Mouse (Mus musculus): ENCODE measurements around the gene Smim26. TPM values are rescaled to one million over a fixed set of nuclear protein-coding genes. Genes with fewer than 3 reads are reported as not detected.

Gene Smim26
- polyA plus RNA-seq (2015; fragmentation: Illumina TruSeq; extraction: RNeasy Lipid Tissue Mini Kit (QIAGEN cat#74804); ENCODE audit: insufficient read depth, low replicate concordance): 24.3 TPM

GRCm38 (mm10) chr2:144593951-144594651, at the start of gene Smim26:
Smim26 (plus strand) TSS chr2:144594054.

GRCm38 (mm10) chr2:144550529-144550928, 43.3 kb upstream of the Smim26 start, which contains the start of gene Rbbp9:
Rbbp9 (minus strand) TSS chr2:144550869.

GRCm38 (mm10) chr2:144555820-144556552, 37.9 kb upstream of the Smim26 start, which contains the start of gene Sec23b:
Sec23b (plus strand) TSS chr2:144556229.

GRCm38 (mm10) chr2:144599831-144600687, 6.2 kb downstream of the Smim26 start, which contains the start of gene Dtd1:
Dtd1 (plus strand) TSS chr2:144599897.

Other genes starting within 250 kb of the Smim26 start
- gene Kat14, start 225.1 kb upstream of the Smim26 start, polyA plus RNA-seq (2015; fragmentation: Illumina TruSeq; extraction: RNeasy Lipid Tissue Mini Kit (QIAGEN cat#74804); ENCODE audit: insufficient read depth, low replicate concordance): 21.7 TPM
- 5.3 TPM for gene Pet117, start 225.1 kb upstream of the Smim26 start, polyA plus RNA-seq (2015; fragmentation: Illumina TruSeq; extraction: RNeasy Lipid Tissue Mini Kit (QIAGEN cat#74804); ENCODE audit: insufficient read depth, low replicate concordance)
- 0.68 TPM for gene Dzank1, start 66.6 kb upstream of the Smim26 start, polyA plus RNA-seq (2015; fragmentation: Illumina TruSeq; extraction: RNeasy Lipid Tissue Mini Kit (QIAGEN cat#74804); ENCODE audit: insufficient read depth, low replicate concordance)
- gene Polr3f, start 66.3 kb upstream of the Smim26 start, polyA plus RNA-seq (2015; fragmentation: Illumina TruSeq; extraction: RNeasy Lipid Tissue Mini Kit (QIAGEN cat#74804); ENCODE audit: insufficient read depth, low replicate concordance): 34.6 TPM
- gene Rbbp9, start 43.2 kb upstream of the Smim26 start, polyA plus RNA-seq (2015; fragmentation: Illumina TruSeq; extraction: RNeasy Lipid Tissue Mini Kit (QIAGEN cat#74804); ENCODE audit: insufficient read depth, low replicate concordance): 22.8 TPM
- gene Sec23b, start 37.8 kb upstream of the Smim26 start, polyA plus RNA-seq (2015; fragmentation: Illumina TruSeq; extraction: RNeasy Lipid Tissue Mini Kit (QIAGEN cat#74804); ENCODE audit: insufficient read depth, low replicate concordance): 62.4 TPM
- gene Dtd1, start 5.8 kb downstream of the Smim26 start, polyA plus RNA-seq (2015; fragmentation: Illumina TruSeq; extraction: RNeasy Lipid Tissue Mini Kit (QIAGEN cat#74804); ENCODE audit: insufficient read depth, low replicate concordance): 15.9 TPM
- gene Scp2d1, start 229.6 kb downstream of the Smim26 start, polyA plus RNA-seq (2015; fragmentation: Illumina TruSeq; extraction: RNeasy Lipid Tissue Mini Kit (QIAGEN cat#74804); ENCODE audit: insufficient read depth, low replicate concordance): not detected